Mouse (Mus musculus) right cerebral cortex, adult 18-20 months (tissue): Measurements from ENCODE around the gene Ubr2.

Experiments used
- DNase-seq: peaks from one replicate; pipeline ENCODE4 v3.0.0; 2022; ENCODE audit warnings: mixed read lengths

Gene Ubr2

DNA sequence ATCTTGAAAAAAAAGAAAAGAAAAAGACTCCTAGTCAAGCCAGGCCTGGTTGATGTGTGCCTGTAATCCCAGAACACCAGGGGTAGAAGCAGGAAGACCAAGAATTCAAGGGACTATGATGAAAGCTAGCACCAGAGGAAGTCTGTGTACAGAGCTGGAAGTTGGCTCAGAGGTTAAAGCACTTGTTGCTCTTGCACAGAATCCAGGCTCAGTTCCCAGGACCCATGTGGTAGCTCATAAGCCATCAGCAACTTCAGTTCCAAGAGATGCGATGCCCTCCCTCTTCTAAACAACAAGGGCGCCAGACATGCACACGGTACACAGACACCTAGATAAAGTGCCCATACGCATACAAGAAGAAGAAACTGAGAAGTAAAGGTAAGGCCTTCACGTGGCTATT lies 8.0 kb downstream of the Ubr2 start:
- no peak for DNase-seq

GRCm38 (mm10) chr17:46998840-46999239 lies 11.5 kb downstream of the Ubr2 start:
- no peak for DNase-seq

DNA sequence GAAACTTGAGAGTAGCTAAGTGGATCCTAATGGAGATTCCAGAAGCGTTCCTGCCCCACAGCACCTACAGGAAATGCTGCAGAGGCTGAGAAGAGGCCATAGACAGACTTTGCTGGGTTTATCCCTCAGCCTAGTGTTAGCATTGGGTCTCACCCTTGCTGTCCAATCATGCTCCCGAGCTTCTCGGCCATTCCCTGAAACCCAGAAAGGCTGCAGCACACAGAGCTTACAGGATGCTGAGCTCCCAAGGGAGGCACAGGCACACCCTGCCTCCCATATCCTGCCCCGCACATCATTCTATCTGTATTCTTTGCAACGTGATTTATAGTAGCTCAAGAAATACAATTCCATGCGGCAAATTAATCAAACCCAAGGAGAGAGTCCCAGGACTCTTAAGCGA lies 13.9 kb downstream of the Ubr2 start:
- DNase-seq, result no peak

- DNase-seq, result no peak
Observed at GRCm38 (mm10) chr17:46995621-46996020, 14.7 kb downstream of the Ubr2 start.

DNA sequence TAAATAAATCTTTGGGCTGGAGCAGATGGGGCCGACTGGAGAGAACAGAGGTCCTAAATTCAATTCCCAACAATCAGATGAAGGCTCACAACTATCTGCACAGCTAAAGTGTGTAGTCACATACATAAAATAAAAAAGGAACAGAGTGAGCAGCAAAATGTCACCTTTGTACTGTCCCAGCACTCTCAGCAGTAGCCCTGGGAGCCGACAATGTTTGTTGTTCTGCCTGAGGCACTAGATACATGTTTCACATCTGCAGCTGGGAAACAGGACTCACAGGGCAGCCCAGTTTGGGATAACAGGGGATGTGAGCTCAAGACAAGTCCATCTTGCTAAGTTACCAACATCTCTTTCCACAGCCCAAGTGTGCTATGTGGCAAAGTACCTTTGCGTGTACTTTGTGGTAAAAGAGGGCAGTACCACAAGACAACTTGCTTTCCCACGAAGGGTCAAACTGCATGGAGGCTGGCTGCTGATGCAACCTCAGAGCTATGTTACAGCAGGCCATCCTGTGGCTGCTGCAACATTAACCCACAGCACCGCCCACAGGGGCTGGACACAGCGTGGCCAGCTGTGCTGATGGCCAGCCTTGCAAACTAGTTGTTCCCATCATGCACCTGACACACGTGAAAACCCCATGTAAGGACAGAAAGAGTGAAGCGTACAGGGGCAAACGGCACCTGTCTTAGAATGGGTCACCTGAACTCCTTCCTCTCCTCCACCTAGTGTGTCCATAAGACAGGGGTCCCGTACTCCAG lies 15.5 kb downstream of the Ubr2 start:
- DNase-seq, result no peak

DNA sequence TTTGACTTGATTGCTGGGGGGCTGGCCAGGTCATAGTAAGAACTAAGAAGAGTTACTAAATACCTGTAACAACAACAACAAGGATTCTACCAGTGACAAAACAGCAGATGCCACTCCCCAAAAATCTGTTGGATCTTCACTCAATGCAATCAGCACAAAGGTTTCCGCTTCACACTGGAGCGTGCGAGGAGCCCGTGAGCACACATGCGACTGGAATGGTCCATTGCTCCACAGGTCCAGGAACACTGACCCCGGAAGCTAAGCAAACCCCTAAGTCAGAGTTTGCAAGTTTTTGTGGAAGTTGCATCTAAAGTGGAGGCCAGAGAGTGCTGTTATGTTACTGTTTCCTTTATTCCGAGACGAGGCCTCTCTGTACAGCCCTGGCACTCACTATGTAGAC lies 16.7 kb downstream of the Ubr2 start:
- no peak for DNase-seq

GRCm38 (mm10) chr17:46987631-46988030 lies 22.7 kb downstream of the Ubr2 start:
- peak; percentile 21 for DNase-seq

- no peak for DNase-seq
Observed at GRCm38 (mm10) chr17:46980050-46980449, 30.3 kb downstream of the Ubr2 start.

DNA sequence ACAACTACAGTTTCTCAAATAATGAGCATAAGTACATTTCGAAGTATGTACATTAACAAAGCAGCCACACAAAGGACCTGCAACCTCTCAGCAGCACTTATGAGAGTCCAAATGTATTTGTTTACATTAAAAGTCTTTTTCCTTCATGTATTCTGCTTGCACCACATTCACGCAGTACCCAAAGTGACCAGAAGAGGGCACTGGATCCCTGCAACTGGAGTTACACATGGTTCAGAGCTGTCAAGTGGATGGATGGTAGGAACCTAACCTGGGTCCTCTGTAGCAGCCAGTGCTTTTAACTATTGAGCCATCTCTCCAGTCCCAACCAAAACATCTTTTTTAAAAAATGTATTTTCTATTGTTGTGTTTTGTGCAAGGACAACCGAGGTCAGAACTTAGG lies 35.2 kb downstream of the Ubr2 start:
- peak; percentile 23 for DNase-seq

DNA sequence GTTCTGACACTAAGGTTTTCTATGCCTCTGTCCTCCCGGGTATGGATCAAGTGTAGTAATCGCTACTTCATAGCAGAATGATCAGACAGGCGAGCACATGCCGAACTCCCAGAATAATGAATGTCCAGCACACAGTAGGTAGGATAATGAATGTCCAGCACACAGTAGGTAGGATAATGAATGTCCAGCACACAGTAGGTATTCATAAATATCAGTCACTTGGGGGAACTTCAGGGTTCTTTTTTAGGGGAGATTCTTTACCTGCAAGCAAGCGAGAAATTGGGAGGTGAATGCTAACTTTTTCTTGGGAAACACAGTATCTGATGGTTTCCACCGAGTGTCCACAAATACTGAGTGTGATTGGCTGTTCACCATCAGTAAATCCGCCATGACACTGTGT lies 37.8 kb downstream of the Ubr2 start:
- no peak for DNase-seq

DNA sequence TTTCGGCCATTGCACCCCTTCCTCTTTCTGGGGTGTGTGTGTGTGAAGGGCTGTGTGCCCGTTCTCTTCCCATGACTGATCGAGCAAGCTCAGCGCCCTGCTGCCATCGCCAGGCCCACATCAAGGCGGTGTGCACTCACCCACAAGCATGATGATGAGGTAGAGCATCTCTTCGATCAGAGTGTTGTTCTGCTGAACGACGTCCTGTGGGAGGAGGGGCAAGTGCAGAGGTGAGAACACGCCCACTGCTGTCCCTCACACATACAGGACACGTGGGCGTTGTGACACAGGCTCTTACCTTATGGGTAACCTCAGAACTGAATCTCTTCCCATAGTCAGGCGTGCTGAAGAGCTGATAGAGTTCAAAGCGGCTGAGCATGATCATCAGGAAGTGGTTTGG lies 43.5 kb downstream of the Ubr2 start:
- no peak for DNase-seq

DNA sequence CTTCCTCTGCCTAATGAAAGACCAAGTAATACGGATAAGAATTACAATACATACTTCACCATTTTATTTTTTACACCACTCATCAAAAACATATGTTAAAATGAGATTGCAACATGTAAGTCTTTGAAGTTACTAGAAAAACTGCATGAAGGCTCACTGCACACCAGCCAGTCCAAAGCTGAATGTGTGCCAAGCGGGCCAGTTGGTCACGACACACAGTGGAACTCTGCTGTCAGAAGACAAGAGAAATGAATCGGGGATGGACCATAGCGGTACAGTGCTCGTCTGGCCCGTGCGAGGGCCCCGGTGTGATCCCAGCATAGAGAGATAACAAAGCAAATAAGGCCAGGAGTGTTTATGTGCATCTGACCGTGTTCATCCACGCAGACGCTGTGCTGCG lies 47.2 kb downstream of the Ubr2 start:
- no peak for DNase-seq

GRCm38 (mm10) chr17:46962153-46962552 lies 48.2 kb downstream of the Ubr2 start:
- DNase-seq, result no peak

DNA sequence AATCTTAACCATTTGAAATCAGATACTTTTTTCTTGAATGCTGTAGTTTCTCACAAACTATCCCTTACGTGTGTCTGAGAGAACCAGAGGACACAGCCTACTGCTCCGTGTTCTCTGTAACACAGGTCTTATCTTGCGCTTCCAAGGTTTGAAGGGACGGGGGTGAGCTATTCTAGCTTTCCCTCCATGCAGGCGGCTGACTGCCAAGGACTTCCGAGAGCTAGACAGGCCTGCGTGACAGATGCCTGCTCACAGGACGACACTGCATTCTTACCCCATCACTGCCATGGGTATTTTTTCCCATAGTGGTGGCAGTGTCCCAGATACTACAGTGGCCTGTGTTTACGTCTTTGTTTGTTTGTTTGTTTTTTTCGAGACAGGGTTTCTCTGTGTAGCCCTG lies 50.1 kb downstream of the Ubr2 start:
- no peak for DNase-seq

DNA sequence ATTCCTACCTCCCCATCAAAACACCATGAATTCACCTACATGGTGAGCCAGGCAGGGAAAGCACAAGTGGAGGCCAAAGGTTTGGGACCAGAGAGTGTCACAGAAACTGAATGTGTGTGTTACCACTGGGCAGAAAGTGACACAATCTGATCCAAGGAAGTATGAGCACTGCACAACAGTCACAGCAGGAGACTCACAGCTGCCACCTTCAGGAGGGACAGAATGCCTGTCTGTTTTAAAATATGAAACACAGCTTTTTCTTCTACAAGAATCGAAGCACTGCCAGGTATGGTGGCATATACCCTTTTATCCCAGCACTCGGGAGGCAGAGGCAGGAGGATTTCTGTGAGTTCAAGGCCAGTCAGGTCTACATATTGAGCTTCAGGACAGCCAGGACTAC lies 52.3 kb downstream of the Ubr2 start:
- DNase-seq, result no peak

GRCm38 (mm10) chr17:46946276-46946675 lies 64.1 kb downstream of the Ubr2 start:
- no peak for DNase-seq

DNA sequence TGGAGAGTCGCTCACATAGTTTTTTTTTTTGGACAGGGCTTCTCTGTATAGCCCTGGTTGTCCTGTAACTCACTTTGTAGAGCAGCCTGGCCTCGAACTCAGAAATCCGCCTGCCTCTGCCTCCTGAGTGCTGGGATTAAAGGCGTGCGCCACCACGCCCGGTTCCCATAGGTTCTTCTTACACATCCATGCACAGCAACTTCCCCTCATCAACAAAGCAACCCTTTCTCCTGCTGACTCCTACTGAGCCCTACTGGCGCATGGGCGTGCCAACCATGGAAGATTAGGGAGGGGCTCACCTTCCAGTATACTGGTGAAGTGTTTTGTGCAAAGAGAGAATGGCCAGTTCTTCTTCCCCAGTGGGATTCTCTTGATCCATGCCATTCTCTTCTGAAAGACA lies 67.9 kb downstream of the Ubr2 start:
- no peak for DNase-seq

- no peak for DNase-seq
Observed at GRCm38 (mm10) chr17:46940461-46940860, 69.9 kb downstream of the Ubr2 start.

DNA sequence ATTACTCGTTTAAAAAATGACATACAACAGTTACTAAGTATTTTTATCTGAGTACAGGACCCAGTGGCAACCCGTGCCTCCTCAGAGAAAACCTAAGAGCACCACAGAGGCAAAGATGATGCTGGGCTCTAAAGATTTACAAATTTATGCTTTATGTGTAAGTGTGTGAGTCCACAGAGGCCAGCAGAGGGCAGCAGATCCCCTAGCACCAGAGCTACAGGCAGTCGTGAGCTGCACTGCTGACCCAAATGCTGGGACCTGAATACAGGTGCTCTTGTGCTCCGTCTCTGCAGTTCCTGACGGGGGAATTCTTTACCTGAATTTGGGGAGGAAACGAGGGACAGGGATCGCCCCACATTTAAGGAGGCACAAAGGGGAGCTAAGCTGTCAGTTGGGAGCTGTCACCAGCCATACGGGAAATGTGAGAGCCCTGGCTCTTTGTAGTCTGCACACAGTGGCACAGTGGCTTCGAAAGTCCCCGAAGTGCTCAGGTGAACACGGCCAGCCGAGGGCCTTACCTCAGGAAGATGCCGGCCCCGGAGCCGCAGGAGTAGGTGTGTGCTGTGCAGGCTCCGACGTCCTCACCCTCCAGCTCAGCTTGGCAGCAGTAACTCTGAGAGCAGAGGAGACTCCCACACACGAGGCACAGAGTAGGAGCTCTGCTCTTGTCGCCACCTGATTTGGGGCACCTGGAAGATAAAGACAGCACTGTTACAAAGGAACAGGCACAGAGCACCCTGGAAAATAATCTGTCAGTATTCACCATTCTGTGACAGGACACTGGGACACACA lies 76.6 kb downstream of the Ubr2 start:
- peak; percentile 72 for DNase-seq

- DNase-seq, result peak; percentile 75
Observed at GRCm38 (mm10) chr17:46932961-46933360, 77.4 kb downstream of the Ubr2 start.

GRCm38 (mm10) chr17:46929897-46930296 lies 80.5 kb downstream of the Ubr2 start:
- DNase-seq, result no peak

- no peak for DNase-seq
Observed at GRCm38 (mm10) chr17:46929277-46929676, 81.1 kb downstream of the Ubr2 start.

GRCm38 (mm10) chr17:46927781-46928180 lies 82.6 kb downstream of the Ubr2 start:
- peak; percentile 72 for DNase-seq

- DNase-seq, result no peak
Observed at GRCm38 (mm10) chr17:46926941-46927340, 83.4 kb downstream of the Ubr2 start.
